ENCODE assay signal across 8 mouse cellular contexts in the genomic region with DNA sequence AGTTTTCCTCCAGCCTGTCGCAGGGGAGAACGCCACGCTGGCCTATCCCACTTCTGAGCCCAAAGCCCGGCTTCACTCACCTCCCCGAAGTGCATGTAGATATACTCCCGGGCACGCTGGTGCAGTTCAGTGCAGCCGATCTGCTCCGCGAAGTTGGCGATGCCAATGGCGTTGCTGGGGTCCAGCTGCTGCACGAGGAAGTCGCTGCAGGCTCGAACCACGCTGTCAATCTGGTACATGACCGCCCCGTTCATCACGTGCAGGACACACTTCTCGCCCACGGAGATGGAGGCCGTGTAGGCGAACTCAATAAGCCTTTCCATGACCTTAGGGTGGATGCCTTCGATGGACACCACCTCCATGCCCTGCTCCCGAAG. TPM values are rescaled to one million over a fixed set of nuclear protein-coding genes. Genes with fewer than 3 reads are reported as not detected.
A peak's percentile ranks its signal among the peaks of the same experiment; 100 is the strongest.
DNase-seq lines count a peak whose midpoint lies in the region; ATAC-seq and TF ChIP-seq lines count a peak whose summit lies in the region.

No protein-coding gene starts in this region.

- no peak for TF ChIP-seq CTCF in brain, embryonic 14.5 days (IDR thresholded peaks at IDR 0.05; ENCODE audit: borderline replicate concordance, extremely low read depth, insufficient read depth, insufficient read length)

- H3K4me1 ChIP-seq in kidney, embryonic 14.5 days (ENCODE audit: control insufficient read depth, insufficient read depth, low read length): peaks cover 16% of the 10 kb centered on the region
- peaks cover 21% of the 10 kb centered on the region for H3K4me1 ChIP-seq in hindbrain, embryonic 14.5 days (replicated peaks; ENCODE audit: control insufficient read depth, insufficient read depth, low read length)
- peaks cover 15% of the 10 kb centered on the region for H3K4me1 ChIP-seq in midbrain, embryonic 14.5 days (ENCODE audit: control insufficient read depth, insufficient read depth, low read length)

- no peaks in the 10 kb centered on the region for H3K27me3 ChIP-seq in kidney, embryonic 14.5 days (ENCODE audit: control insufficient read depth, insufficient read depth, low read length)
- 0 out of 2 replicates have a peak, but pooled peaks cover under 1% of the 10 kb centered on the region for H3K27me3 ChIP-seq in hindbrain, embryonic 14.5 days (ENCODE audit: control insufficient read depth, insufficient read depth, low read length)
- no peaks in the 10 kb centered on the region for H3K27me3 ChIP-seq in midbrain, embryonic 14.5 days (ENCODE audit: control insufficient read depth, insufficient read depth, low read length)

- no peak for TF ChIP-seq POLR2A in brain, embryonic 14.5 days (IDR thresholded peaks at IDR 0.05; ENCODE audit: borderline replicate concordance, extremely low read depth, insufficient read depth, insufficient read length, poor library complexity, severe bottlenecking)

- H3K4me2 ChIP-seq in kidney, embryonic 14.5 days (replicated peaks; ENCODE audit: low read depth, low read length): peak overlapping the region; percentile 68
- H3K4me2 ChIP-seq in hindbrain, embryonic 14.5 days (replicated peaks): peak overlapping the region; percentile 65
- peak overlapping the region; percentile 87 for H3K4me2 ChIP-seq in midbrain, embryonic 14.5 days (ENCODE audit: low read length)

- H3K9ac ChIP-seq in kidney, embryonic 14.5 days (ENCODE audit: low read depth, low read length): peak overlapping the region; percentile 90; the same call in 1 of the 2 replicates
- peak overlapping the region; percentile 98 for H3K9ac ChIP-seq in hindbrain, embryonic 14.5 days
- peak overlapping the region; percentile 98; the same call in 1 of the 2 replicates for H3K9ac ChIP-seq in midbrain, embryonic 14.5 days (replicated peaks; ENCODE audit: low read length)

- H3K27ac ChIP-seq in kidney, embryonic 14.5 days (ENCODE audit: low read depth, low read length): no peak overlapping the region; the same call in 1 of the 2 replicates
- no peak overlapping the region; the same call in 1 of the 2 replicates for H3K27ac ChIP-seq in hindbrain, embryonic 14.5 days
- H3K27ac ChIP-seq in midbrain, embryonic 14.5 days (replicated peaks; ENCODE audit: low read depth, low read length): 0 out of 2 replicates have a peak overlapping the region, but pooled peaks have one; percentile 89

- 76% methylated on average over 25 of the region's 25 CpGs for WGBS in kidney, embryonic 14.5 days
- 81% methylated on average over 25 of the region's 25 CpGs for WGBS in hindbrain, embryonic 14.5 days
- WGBS in midbrain, embryonic 14.5 days: 83% methylated on average over 25 of the region's 25 CpGs

- H3K36me3 ChIP-seq in kidney, embryonic 14.5 days (ENCODE audit: control insufficient read depth, insufficient read depth, low read length): peaks cover 31% of the 10 kb centered on the region
- H3K36me3 ChIP-seq in hindbrain, embryonic 14.5 days (replicated peaks; ENCODE audit: control insufficient read depth, insufficient read depth): peaks cover 30% of the 10 kb centered on the region
- H3K36me3 ChIP-seq in midbrain, embryonic 14.5 days (ENCODE audit: control insufficient read depth, insufficient read depth, low read length): peaks cover 20% of the 10 kb centered on the region

- DNase-seq in kidney, adult 9 months: no peak
- peak; percentile 37 for DNase-seq in brain, embryonic 14.5 days (ENCODE audit: low read depth)
- no peak for DNase-seq in hindbrain, embryonic 14.5 days (ENCODE audit: low spot score)
- no peak for DNase-seq in midbrain, embryonic 14.5 days
- DNase-seq in urinary bladder, adult 2 months (ENCODE audit: low spot score): no peak
- no peak for DNase-seq in ovary, adult 18-20 months (ENCODE audit: low spot score)

- ATAC-seq in kidney, embryonic 14.5 days (ENCODE audit: low FRiP score, low TSS enrichment): no peak
- no peak for ATAC-seq in hindbrain, embryonic 14.5 days (ENCODE audit: low FRiP score)
- ATAC-seq in midbrain, embryonic 14.5 days (ENCODE audit: low FRiP score, low TSS enrichment): no peak
- ATAC-seq in granulocyte monocyte progenitor cell, adult 5-6 weeks (replicated peaks; ENCODE audit: poor library complexity, severe bottlenecking): no peak

- H3K9me3 ChIP-seq in kidney, embryonic 14.5 days (ENCODE audit: control insufficient read depth, low read length): no peaks in the 10 kb centered on the region
- H3K9me3 ChIP-seq in hindbrain, embryonic 14.5 days (ENCODE audit: control insufficient read depth, low read length): no peaks in the 10 kb centered on the region
- no peaks in the 10 kb centered on the region for H3K9me3 ChIP-seq in midbrain, embryonic 14.5 days (ENCODE audit: control insufficient read depth, low read length)

- H3K4me3 ChIP-seq in kidney, embryonic 14.5 days (ENCODE audit: low read length): peak overlapping the region; percentile 76
- peak overlapping the region; percentile 92 for H3K4me3 ChIP-seq in hindbrain, embryonic 14.5 days (replicated peaks; ENCODE audit: low read length)
- peak overlapping the region; percentile 87 for H3K4me3 ChIP-seq in midbrain, embryonic 14.5 days (replicated peaks; ENCODE audit: low read depth, low read length)

RNA-seq across cellular contexts. Expression of a gene that starts 2.2 kb away (rescaled TPM):
- polyA plus RNA-seq in kidney, embryonic 14.5 days (2014; fragmentation: Nextera tagmentation; extraction: Ambion mirVana): 26.8 and 34.2 TPM in 2 replicates
- 58.7 and 59.7 TPM in 2 replicates for polyA plus RNA-seq in brain, embryonic 14.5 days (2012; rRNA removed)
- 39.3 and 43.6 TPM in 2 replicates for polyA plus RNA-seq in hindbrain, embryonic 14.5 days (2014; fragmentation: Nextera tagmentation; extraction: Ambion mirVana)
- polyA plus RNA-seq in midbrain, embryonic 14.5 days (2014; fragmentation: Nextera tagmentation; extraction: Ambion mirVana): 40.3 and 53.7 TPM in 2 replicates
- polyA plus RNA-seq in urinary bladder, adult 2 months (2012; rRNA removed): 36.8 and 38.7 TPM in 2 replicates
- 28.8 TPM in 2 replicates for total RNA-seq in granulocyte monocyte progenitor cell, adult 5-6 weeks (2014; fragmentation: Nextera tagmentation)
- 31.9 and 33.5 TPM in 2 replicates for total RNA-seq in granulocyte monocyte progenitor cell, adult 5-6 weeks (2017)

RNA-seq across cellular contexts. Expression of a gene that starts 11.3 kb away (rescaled TPM):
- polyA plus RNA-seq in kidney, embryonic 14.5 days (2014; fragmentation: Nextera tagmentation; extraction: Ambion mirVana): 0.07 and 0.19 TPM in 2 replicates
- polyA plus RNA-seq in brain, embryonic 14.5 days (2012; rRNA removed): 2.2 and 2.5 TPM in 2 replicates
- 3.9 and 4.1 TPM in 2 replicates for polyA plus RNA-seq in hindbrain, embryonic 14.5 days (2014; fragmentation: Nextera tagmentation; extraction: Ambion mirVana)
- polyA plus RNA-seq in midbrain, embryonic 14.5 days (2014; fragmentation: Nextera tagmentation; extraction: Ambion mirVana): 2.3 and 2.8 TPM in 2 replicates
- 0.32 and 0.47 TPM in 2 replicates for polyA plus RNA-seq in urinary bladder, adult 2 months (2012; rRNA removed)
- total RNA-seq in granulocyte monocyte progenitor cell, adult 5-6 weeks (2014; fragmentation: Nextera tagmentation): not detected in 2 replicates
- 0.21 and 0.56 TPM in 2 replicates for total RNA-seq in granulocyte monocyte progenitor cell, adult 5-6 weeks (2017)

RNA-seq across cellular contexts. Expression of a gene that starts 28.1 kb away (rescaled TPM):
- polyA plus RNA-seq in kidney, embryonic 14.5 days (2014; fragmentation: Nextera tagmentation; extraction: Ambion mirVana): 35.5 and 43.7 TPM in 2 replicates
- polyA plus RNA-seq in brain, embryonic 14.5 days (2012; rRNA removed): 38.1 and 45.9 TPM in 2 replicates
- 38.1 and 46.9 TPM in 2 replicates for polyA plus RNA-seq in hindbrain, embryonic 14.5 days (2014; fragmentation: Nextera tagmentation; extraction: Ambion mirVana)
- polyA plus RNA-seq in midbrain, embryonic 14.5 days (2014; fragmentation: Nextera tagmentation; extraction: Ambion mirVana): 44.6 and 44.7 TPM in 2 replicates
- polyA plus RNA-seq in urinary bladder, adult 2 months (2012; rRNA removed): 23.6 and 27.3 TPM in 2 replicates
- 6.4 and 8.9 TPM in 2 replicates for total RNA-seq in granulocyte monocyte progenitor cell, adult 5-6 weeks (2014; fragmentation: Nextera tagmentation)
- 5.5 and 5.9 TPM in 2 replicates for total RNA-seq in granulocyte monocyte progenitor cell, adult 5-6 weeks (2017)

RNA-seq across cellular contexts. Expression of a gene that starts 50.8 kb away (rescaled TPM):
- polyA plus RNA-seq in kidney, embryonic 14.5 days (2014; fragmentation: Nextera tagmentation; extraction: Ambion mirVana): 15.3 and 18.6 TPM in 2 replicates
- 32.9 and 36.3 TPM in 2 replicates for polyA plus RNA-seq in brain, embryonic 14.5 days (2012; rRNA removed)
- 11.2 and 15.6 TPM in 2 replicates for polyA plus RNA-seq in hindbrain, embryonic 14.5 days (2014; fragmentation: Nextera tagmentation; extraction: Ambion mirVana)
- 12.9 and 16.9 TPM in 2 replicates for polyA plus RNA-seq in midbrain, embryonic 14.5 days (2014; fragmentation: Nextera tagmentation; extraction: Ambion mirVana)
- 31.0 and 31.8 TPM in 2 replicates for polyA plus RNA-seq in urinary bladder, adult 2 months (2012; rRNA removed)
- 50.9 and 56.3 TPM in 2 replicates for total RNA-seq in granulocyte monocyte progenitor cell, adult 5-6 weeks (2014; fragmentation: Nextera tagmentation)
- total RNA-seq in granulocyte monocyte progenitor cell, adult 5-6 weeks (2017): 59.5 and 86.0 TPM in 2 replicates

RNA-seq across cellular contexts. Expression of a gene that starts 54.2 kb away (rescaled TPM):
- 45.3 and 56.2 TPM in 2 replicates for polyA plus RNA-seq in kidney, embryonic 14.5 days (2014; fragmentation: Nextera tagmentation; extraction: Ambion mirVana)
- 70.4 and 84.9 TPM in 2 replicates for polyA plus RNA-seq in brain, embryonic 14.5 days (2012; rRNA removed)
- 107 and 112 TPM in 2 replicates for polyA plus RNA-seq in hindbrain, embryonic 14.5 days (2014; fragmentation: Nextera tagmentation; extraction: Ambion mirVana)
- 84.9 and 95.7 TPM in 2 replicates for polyA plus RNA-seq in midbrain, embryonic 14.5 days (2014; fragmentation: Nextera tagmentation; extraction: Ambion mirVana)
- polyA plus RNA-seq in urinary bladder, adult 2 months (2012; rRNA removed): 17.9 and 18.2 TPM in 2 replicates
- total RNA-seq in granulocyte monocyte progenitor cell, adult 5-6 weeks (2014; fragmentation: Nextera tagmentation): 11.0 and 12.9 TPM in 2 replicates
- total RNA-seq in granulocyte monocyte progenitor cell, adult 5-6 weeks (2017): 15.4 and 16.7 TPM in 2 replicates
